Mouse (Mus musculus) brown adipose tissue, adult 24 weeks (tissue): Measurements from ENCODE around the gene Clec2g. TPM values are rescaled to one million over a fixed set of nuclear protein-coding genes. Genes with fewer than 3 reads are reported as not detected.
"Not testable (repeated sequence)": the region's sequence is repeated elsewhere in the genome, so short reads cannot be mapped to it uniquely, and the experiment has no call there.

Experiments
- H3K27ac ChIP-seq: fragments of 200-500 bp; replicated peaks from 2 replicates; pipeline ENCODE4 v1.5.1; 2012; ENCODE audit warnings: low read depth, mild to moderate bottlenecking, low read length
- H3K4me1 ChIP-seq: fragments of 200-500 bp; 2 replicates; pipeline ENCODE4 v1.6.1; 2012; ENCODE audit warnings: low read length, mixed read lengths; ENCODE audit not compliant: control insufficient read depth, insufficient read depth, insufficient read length
- H3K4me3 ChIP-seq: fragments of 200-500 bp; 2 replicates; pipeline ENCODE4 v1.5.1; 2012; ENCODE audit warnings: low read depth, mild to moderate bottlenecking, low read length, moderate library complexity; ENCODE audit not compliant: insufficient read depth
- polyA plus RNA-seq: library from polyadenylated mRNA; stranded (reverse); fragments of >200 nt; gene quantifications from 2 replicates; pipeline ENCODE4 v1.2.4, GENCODE M21; 2012; ENCODE audit not compliant: missing spikeins, insufficient read depth, insufficient read length

Gene Clec2g
- not detected in 2 replicates for polyA plus RNA-seq

DNA sequence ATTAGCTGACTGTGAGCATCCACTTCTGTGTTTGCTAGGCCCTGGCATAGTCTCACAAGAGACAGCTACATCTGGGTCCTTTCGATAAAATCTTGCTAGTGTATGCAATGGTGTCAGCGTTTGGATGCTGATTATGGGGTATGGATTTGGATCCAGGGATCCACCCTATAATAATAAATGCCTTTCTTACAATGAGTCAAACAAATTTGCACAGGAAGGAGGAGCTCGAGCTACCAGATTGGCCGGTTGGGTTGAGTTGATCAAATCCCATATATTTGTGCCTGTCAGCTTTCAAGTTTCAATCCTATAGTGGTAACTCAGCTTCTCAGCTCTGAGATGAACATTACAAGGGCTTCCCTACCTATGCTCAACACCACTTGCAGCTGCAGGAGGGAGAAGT lies at the start of gene Clec2g:
Gene Clec2g, plus strand, starts transcription at position 301 of the 400 bp plus-strand sequence.
- H3K4me1 ChIP-seq, H3K4me3 ChIP-seq: not testable (repeated sequence)

GRCm38 (mm10) chr6:128887091-128887790 lies 46.9 kb upstream of the Clec2g start, which contains the start of gene Clec2i:
Gene Clec2i, plus strand, starts transcription at chr6:128887588.
- H3K4me3 ChIP-seq = peak within 1 kb of the TSS; percentile 49
- H3K4me1 ChIP-seq, H3K27ac ChIP-seq: not testable (repeated sequence)

More for the DNA sequence above, at the start of gene Clec2g:
- H3K27ac ChIP-seq = not testable (repeated sequence)

DNA sequence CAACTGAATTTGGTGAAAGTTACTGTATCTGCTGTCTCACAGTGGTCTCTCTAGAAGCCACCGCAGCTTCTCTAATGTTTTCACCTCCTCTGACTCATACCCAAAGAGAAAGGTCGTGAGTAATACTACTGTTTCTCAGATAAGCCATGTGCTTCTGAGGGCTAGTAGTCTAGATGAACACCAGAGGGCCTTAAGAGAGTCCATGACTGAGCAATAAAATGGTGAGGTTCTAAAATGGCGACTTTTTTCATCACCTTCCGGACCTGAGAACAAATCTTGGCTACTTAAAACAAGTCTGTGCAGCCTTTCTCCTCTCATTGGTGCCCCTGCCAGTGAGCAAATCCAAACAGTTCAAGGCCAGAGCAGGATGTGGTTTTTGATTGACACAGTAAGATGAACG lies 45.3 kb upstream of the Clec2g start:
- peak overlapping the region; percentile 5; the same call in 1 of the 2 replicates for H3K4me3 ChIP-seq
- H3K4me1 ChIP-seq = no peaks in the 10 kb centered on the region
- no peak overlapping the region for H3K27ac ChIP-seq

GRCm38 (mm10) chr6:128890948-128891355 lies 43.2 kb upstream of the Clec2g start, which contains the start of gene BC035044:
Gene BC035044, minus strand, starts transcription at chr6:128891126.
- no peak within 1 kb of the TSS for H3K27ac ChIP-seq
- no peaks in the 10 kb centered on the region for H3K4me1 ChIP-seq
- H3K4me3 ChIP-seq = peak within 1 kb of the TSS; percentile 25; the same call in 1 of the 2 replicates

GRCm38 (mm10) chr6:128895404-128896001 lies 38.7 kb upstream of the Clec2g start:
- Histone ChIP-seq H3K4me3 (no peak overlapping the region), H3K27ac (no peak overlapping the region), H3K4me1 (no peaks in the 10 kb centered on the region)

- H3K4me1 ChIP-seq = no peaks in the 10 kb centered on the region
- no peak overlapping the region for H3K27ac ChIP-seq
- no peak overlapping the region for H3K4me3 ChIP-seq
These were observed 34.1 kb upstream of the Clec2g start for GRCm38 (mm10) chr6:128900044-128900443.

DNA sequence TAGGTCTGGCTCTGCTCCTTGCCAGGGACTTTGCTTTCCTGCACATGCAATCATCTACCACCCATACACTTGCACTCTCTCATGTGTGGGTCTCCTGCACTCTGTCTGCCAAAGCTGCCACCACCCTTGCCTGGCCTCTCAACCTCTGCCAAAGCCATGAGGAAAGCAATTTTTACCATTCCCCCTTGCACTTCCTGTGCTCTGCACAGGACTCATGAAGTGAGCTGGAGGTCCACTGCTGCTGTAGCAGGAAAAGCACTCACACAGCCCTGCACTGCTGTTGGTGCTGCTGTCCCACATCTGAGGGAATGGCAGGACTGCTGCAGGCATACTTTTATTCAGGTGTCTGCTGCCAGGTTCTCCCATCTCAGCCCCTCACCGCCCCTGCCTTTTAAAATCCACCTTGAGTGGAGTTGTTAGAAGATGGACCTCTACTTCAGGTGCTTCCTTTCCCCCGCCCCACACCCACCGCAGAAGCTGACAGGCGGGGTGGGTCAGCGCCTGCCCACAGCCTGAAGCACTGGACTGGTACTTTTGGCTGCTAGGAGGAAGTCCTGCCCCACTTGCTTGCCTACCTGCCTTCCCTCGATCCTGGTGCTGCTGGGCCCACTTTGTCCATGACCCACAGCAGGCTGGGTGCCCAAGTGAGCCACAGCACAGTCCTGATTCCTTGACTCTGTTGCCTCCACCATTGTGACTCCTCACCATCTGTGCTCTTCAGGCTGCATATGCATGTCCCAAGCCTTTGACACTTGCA lies 33.2 kb upstream of the Clec2g start:
- H3K4me1 ChIP-seq, H3K27ac ChIP-seq, H3K4me3 ChIP-seq: not testable (repeated sequence)

GRCm38 (mm10) chr6:128913598-128914254 lies 20.5 kb upstream of the Clec2g start:
- no peaks in the 10 kb centered on the region for H3K4me1 ChIP-seq
- H3K27ac ChIP-seq = no peak overlapping the region
- no peak overlapping the region for H3K4me3 ChIP-seq

DNA sequence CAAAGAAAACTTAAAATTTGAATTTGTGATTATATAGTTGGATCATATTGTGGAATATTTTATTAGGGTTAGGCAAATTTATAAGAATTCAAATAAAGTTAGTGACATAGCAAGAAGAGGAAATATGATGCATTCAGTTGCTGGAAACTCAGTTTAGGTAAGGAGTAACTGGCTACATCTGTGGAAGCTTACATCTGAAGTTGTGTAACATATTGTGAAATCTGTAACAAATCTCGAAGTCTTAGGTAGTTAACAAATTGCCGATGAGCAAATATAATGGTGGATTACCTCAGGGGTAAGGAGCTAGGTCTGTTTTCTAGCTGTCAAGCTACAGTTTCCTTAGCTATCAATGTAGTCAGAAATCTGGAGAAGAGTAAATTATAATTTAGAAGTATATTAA lies 16.9 kb upstream of the Clec2g start:
- H3K4me3 ChIP-seq = no peak overlapping the region
- H3K27ac ChIP-seq = no peak overlapping the region
- H3K4me1 ChIP-seq = no peaks in the 10 kb centered on the region

- Histone ChIP-seq H3K4me3 (no peak overlapping the region), H3K27ac (no peak overlapping the region), H3K4me1 (no peaks in the 10 kb centered on the region)
These were observed 1.1 kb upstream of the Clec2g start for GRCm38 (mm10) chr6:128933050-128933449.

GRCm38 (mm10) chr6:128935889-128936665 lies 1.9 kb downstream of the Clec2g start:
- not testable (repeated sequence) for H3K4me3 ChIP-seq, H3K27ac ChIP-seq, H3K4me1 ChIP-seq

DNA sequence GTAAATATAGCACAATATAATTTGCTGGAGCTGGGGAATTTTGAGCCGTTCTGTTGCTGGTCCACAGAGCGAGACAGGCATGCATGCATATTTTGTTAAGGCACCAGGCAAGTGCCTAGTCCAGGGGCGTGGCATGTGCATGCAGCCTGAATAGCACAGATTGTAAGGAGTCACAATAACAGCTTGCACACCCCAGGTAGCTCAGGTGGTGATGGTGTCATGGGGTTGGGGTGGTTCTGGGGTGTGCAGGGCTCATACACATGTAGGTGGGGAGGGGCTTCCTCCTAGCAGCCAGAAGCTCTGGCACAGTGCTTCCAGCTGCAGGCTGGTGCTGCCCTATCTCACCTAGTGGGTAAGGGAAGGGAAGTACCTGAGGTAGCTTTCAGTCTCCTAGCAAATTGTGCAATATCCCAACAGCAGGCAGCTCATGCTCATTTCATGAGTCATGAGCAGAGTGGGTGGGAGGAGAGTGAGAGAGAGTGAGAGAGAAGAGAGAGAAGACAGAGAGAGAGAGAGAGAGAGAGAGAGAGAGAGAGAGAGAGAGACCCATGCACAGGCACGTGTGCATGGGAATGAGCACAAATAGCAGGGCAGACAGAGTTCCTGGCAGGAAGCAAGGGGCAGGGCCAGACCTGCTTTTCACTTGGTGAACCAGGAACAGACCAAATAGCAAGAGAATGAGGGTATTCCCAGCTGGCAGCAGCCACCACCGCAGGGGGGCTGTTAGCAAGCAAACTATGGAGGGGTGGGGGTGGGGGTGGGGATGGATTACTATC lies 7.7 kb downstream of the Clec2g start:
- H3K27ac ChIP-seq = no peak overlapping the region
- H3K4me3 ChIP-seq = no peak overlapping the region

GRCm38 (mm10) chr6:128945564-128945963 lies 11.4 kb downstream of the Clec2g start:
- no peak overlapping the region for H3K4me3 ChIP-seq
- H3K27ac ChIP-seq = no peak overlapping the region
- no peaks in the 10 kb centered on the region for H3K4me1 ChIP-seq

More for the DNA sequence above, 7.7 kb downstream of the Clec2g start:
- H3K4me1 ChIP-seq = no peaks in the 10 kb centered on the region

GRCm38 (mm10) chr6:128961110-128961509 lies 26.9 kb downstream of the Clec2g start:
- Histone ChIP-seq H3K27ac (no peak overlapping the region), H3K4me3 (no peak overlapping the region)

More at GRCm38 (mm10) chr6:128961110-128961509, 26.9 kb downstream of the Clec2g start:
- no peaks in the 10 kb centered on the region for H3K4me1 ChIP-seq
